In genomic region chr13:42303180-42303929, GRCm38 (mm10) we compare ENCODE assay signal across 8 mouse cellular contexts. TPM values are rescaled to one million over a fixed set of nuclear protein-coding genes. Genes with fewer than 3 reads are reported as not detected.
DNase-seq lines count a peak whose midpoint lies in the region; ATAC-seq and TF ChIP-seq lines count a peak whose summit lies in the region.

No protein-coding gene starts in this region.

- intact Hi-C loops in heart, postnatal 10 days (cut with DNase I) = loop anchor here (5.0 kb wide), 1 partner anchor 489 kb away; no protein-coding TSS in a partner anchor

- peak overlapping the region; percentile 78; the same call in 1 of the 2 replicates for H3K4me2 ChIP-seq in limb, embryonic 14.5 days (replicated peaks; ENCODE audit: low read depth, low read length, severe bottlenecking)
- H3K4me2 ChIP-seq in stomach, postnatal 0 days (replicated peaks; ENCODE audit: low read depth) = peak overlapping the region; percentile 68

- WGBS in limb, embryonic 14.5 days = 52% methylated on average over 11 of the region's 11 CpGs
- 36% methylated on average over 11 of the region's 11 CpGs for WGBS in stomach, postnatal 0 days

- peaks cover 7% of the 10 kb centered on the region for H3K4me1 ChIP-seq in limb, embryonic 14.5 days (ENCODE audit: control insufficient read depth, insufficient read depth, low read length)
- H3K4me1 ChIP-seq in stomach, postnatal 0 days (replicated peaks; ENCODE audit: control insufficient read depth, insufficient read depth) = peaks cover 8% of the 10 kb centered on the region; the same call in 1 of the 2 replicates

- H3K27ac ChIP-seq in limb, embryonic 14.5 days (replicated peaks; ENCODE audit: low read depth, low read length) = no peak overlapping the region
- H3K27ac ChIP-seq in stomach, postnatal 0 days (replicated peaks) = peak overlapping the region; percentile 85

- peak; percentile 67 for TF ChIP-seq CTCF in stomach, postnatal 0 days (IDR thresholded peaks at IDR 0.05; ENCODE audit: low read depth)

- no peak for TF ChIP-seq POLR2A in limb, embryonic 14.5 days (IDR thresholded peaks at IDR 0.05; ENCODE audit: borderline replicate concordance, extremely low read depth, insufficient read depth, insufficient read length)

- H3K27me3 ChIP-seq in limb, embryonic 14.5 days (ENCODE audit: control insufficient read depth, insufficient read depth, low read length) = peaks cover 18% of the 10 kb centered on the region
- H3K27me3 ChIP-seq in stomach, postnatal 0 days (ENCODE audit: control insufficient read depth, insufficient read depth, low read length) = no peaks in the 10 kb centered on the region

- no peak overlapping the region for H3K4me3 ChIP-seq in limb, embryonic 14.5 days (replicated peaks; ENCODE audit: low read length)
- H3K4me3 ChIP-seq in stomach, postnatal 0 days (ENCODE audit: low read depth, low read length) = peak overlapping the region; percentile 45

- peak; percentile 19 for DNase-seq in adrenal gland, postnatal 14 days
- DNase-seq in adrenal gland, postnatal 25 days = no peak
- DNase-seq in Muller cell, postnatal 12 days (ENCODE audit: inconsistent ontology term) = peak; percentile 60
- peak; percentile 48 to 57 for DNase-seq in heart, postnatal 10 days
- no peak for DNase-seq in limb, embryonic 14.5 days (ENCODE audit: low spot score)
- DNase-seq in stomach, postnatal 0 days (ENCODE audit: low spot score) = peak; percentile 50

- no peaks in the 10 kb centered on the region for H3K36me3 ChIP-seq in limb, embryonic 14.5 days (ENCODE audit: control insufficient read depth, insufficient read depth, low read length)
- H3K36me3 ChIP-seq in stomach, postnatal 0 days (ENCODE audit: control insufficient read depth, insufficient read depth, low read length) = no peaks in the 10 kb centered on the region; the same call in 1 of the 2 replicates

- no peak overlapping the region for H3K9ac ChIP-seq in limb, embryonic 14.5 days (ENCODE audit: low read depth, low read length, severe bottlenecking)
- H3K9ac ChIP-seq in stomach, postnatal 0 days (ENCODE audit: low read length) = peak overlapping the region; percentile 51

- TF ChIP-seq EP300 in stomach, postnatal 0 days (optimal IDR thresholded peaks at IDR 0.05) = no peak

- H3K9me3 ChIP-seq in limb, embryonic 14.5 days (ENCODE audit: control insufficient read depth, low read length) = no peaks in the 10 kb centered on the region
- H3K9me3 ChIP-seq in stomach, postnatal 0 days (ENCODE audit: control insufficient read depth, low read length) = no peaks in the 10 kb centered on the region

- ATAC-seq in limb, embryonic 14.5 days (ENCODE audit: low FRiP score, low read depth) = no peak
- peak; percentile 63; the same call in 1 of the 2 replicates for ATAC-seq in stomach, postnatal 0 days (ENCODE audit: low FRiP score, low TSS enrichment)
- no peak for ATAC-seq in erythroblast, adult 5-6 weeks (replicated peaks; ENCODE audit: low FRiP score, poor library complexity, severe bottlenecking)
- ATAC-seq in megakaryocyte-erythroid progenitor cell, adult 5-6 weeks (replicated peaks; ENCODE audit: low FRiP score, low TSS enrichment, poor library complexity, severe bottlenecking) = no peak

RNA-seq across cellular contexts. Expression of gene Edn1, which starts 2.1 kb away (rescaled TPM):
- total RNA-seq in adrenal gland, postnatal 14 days (2021) = 1.6 and 1.9 TPM in 2 replicates
- total RNA-seq in adrenal gland, postnatal 25 days (2021) = 0.33 and 0.43 TPM in 2 replicates
- 1 to 10 TPM; 7.4 to 8.4 TPM for total RNA-seq in heart, postnatal 10 days (2021)
- polyA plus RNA-seq in limb, embryonic 14.5 days (2012; rRNA removed) = 2.4 and 2.8 TPM in 2 replicates
- polyA plus RNA-seq in limb, embryonic 14.5 days (2014; fragmentation: Nextera tagmentation; extraction: Ambion mirVana) = 3.7 and 4.0 TPM in 2 replicates
- polyA plus RNA-seq in stomach, postnatal 0 days (2015; fragmentation: Nextera tagmentation; extraction: Ambion mirVana) = 14.3 and 14.9 TPM in 2 replicates
- not detected in 2 replicates for total RNA-seq in erythroblast, adult 5-6 weeks (2015; ENCODE audit: low replicate concordance)
- not detected in 2 replicates for total RNA-seq in erythroblast, adult 5-6 weeks (2017; ENCODE audit: low replicate concordance)
- total RNA-seq in megakaryocyte-erythroid progenitor cell, adult 5-6 weeks (2014; fragmentation: Nextera tagmentation) = not detected in 2 replicates
- total RNA-seq in megakaryocyte-erythroid progenitor cell, adult 5-6 weeks (2017) = 0.56 TPM in 1 of 2 replicates, not detected in the other

Comparison
In these comparisons a context has a peak if more than half of its experiments do, and no peak if none do; other contexts are left out.
1. DNase-seq: peak in adrenal gland, postnatal 14 days (single experiment), Muller cell, postnatal 12 days (single experiment), heart, postnatal 10 days (2 of 2) and stomach, postnatal 0 days (single experiment); none in adrenal gland, postnatal 25 days (single experiment) and limb, embryonic 14.5 days (single experiment).